Mouse (Mus musculus): ENCODE data around the gene Tmem233. TPM values are rescaled to one million over a fixed set of nuclear protein-coding genes. Genes with fewer than 3 reads are reported as not detected.

Tmem233 gene
- polyA plus RNA-seq, 1 experiment from 2014 or later = not detected

GRCm38 (mm10) chr5:116046246-116046645 lies 36.8 kb downstream of the Tmem233 start:
- no peak for ATAC-seq (ENCODE audit: insufficient number of reproducible peaks, insufficient read depth, low FRiP score, low read depth)
- 72% methylated on average over 4 of the region's 4 CpGs for WGBS

GRCm38 (mm10) chr5:116045581-116045980 lies 37.5 kb downstream of the Tmem233 start:
- no peak for ATAC-seq (ENCODE audit: insufficient number of reproducible peaks, insufficient read depth, low FRiP score, low read depth)
- Histone ChIP-seq H3K36me3 (ENCODE audit: control insufficient read depth, insufficient read depth, low read length) (no peaks in the 10 kb centered on the region), H3K9me3 (ENCODE audit: control insufficient read depth, low read length) (no peaks in the 10 kb centered on the region), H3K9ac (ENCODE audit: low read length) (no peak overlapping the region), H3K27ac (replicated peaks in 1 of 2; ENCODE audit: control insufficient read depth in 1 of 2, insufficient read depth in 1 of 2, low read depth in 2 of 2, low read length in 2 of 2) (no peak overlapping the region), H3K4me1 (ENCODE audit: control insufficient read depth in 2 of 2, insufficient read depth in 2 of 2, low read length in 2 of 2) (no peaks in the 10 kb centered on the region), H3K4me2 (ENCODE audit: low read length) (no peak overlapping the region), H3K4me3 (ENCODE audit: control insufficient read depth in 1 of 2, insufficient read depth in 1 of 2, low read depth in 1 of 2, low read length in 2 of 2) (no peak overlapping the region), H3K27me3 (ENCODE audit: control insufficient read depth, insufficient read depth, low read length) (no peaks in the 10 kb centered on the region)
- WGBS = 83% methylated on average over 8 of the region's 8 CpGs

More at GRCm38 (mm10) chr5:116046246-116046645, 36.8 kb downstream of the Tmem233 start:
- Histone ChIP-seq H3K27ac (replicated peaks in 1 of 2; ENCODE audit: control insufficient read depth in 1 of 2, insufficient read depth in 1 of 2, low read depth in 2 of 2, low read length in 2 of 2) (no peak overlapping the region), H3K9me3 (ENCODE audit: control insufficient read depth, low read length) (no peaks in the 10 kb centered on the region), H3K36me3 (ENCODE audit: control insufficient read depth, insufficient read depth, low read length) (no peaks in the 10 kb centered on the region), H3K9ac (ENCODE audit: low read length) (no peak overlapping the region), H3K4me3 (ENCODE audit: control insufficient read depth in 1 of 2, insufficient read depth in 1 of 2, low read depth in 1 of 2, low read length in 2 of 2) (no peak overlapping the region), H3K4me2 (ENCODE audit: low read length) (no peak overlapping the region), H3K4me1 (ENCODE audit: control insufficient read depth in 2 of 2, insufficient read depth in 2 of 2, low read length in 2 of 2) (no peaks in the 10 kb centered on the region), H3K27me3 (ENCODE audit: control insufficient read depth, insufficient read depth, low read length) (no peaks in the 10 kb centered on the region)

GRCm38 (mm10) chr5:116042241-116042640 lies 40.8 kb downstream of the Tmem233 start:
- Histone ChIP-seq H3K4me1 (ENCODE audit: control insufficient read depth in 2 of 2, insufficient read depth in 2 of 2, low read length in 2 of 2) (no peaks in the 10 kb centered on the region), H3K4me2 (ENCODE audit: low read length) (no peak overlapping the region), H3K27ac (replicated peaks in 1 of 2; ENCODE audit: control insufficient read depth in 1 of 2, insufficient read depth in 1 of 2, low read depth in 2 of 2, low read length in 2 of 2) (no peak overlapping the region), H3K27me3 (ENCODE audit: control insufficient read depth, insufficient read depth, low read length) (no peaks in the 10 kb centered on the region), H3K9me3 (ENCODE audit: control insufficient read depth, low read length) (no peaks in the 10 kb centered on the region), H3K4me3 (ENCODE audit: control insufficient read depth in 1 of 2, insufficient read depth in 1 of 2, low read depth in 1 of 2, low read length in 2 of 2) (no peak overlapping the region), H3K9ac (ENCODE audit: low read length) (no peak overlapping the region), H3K36me3 (ENCODE audit: control insufficient read depth, insufficient read depth, low read length) (no peaks in the 10 kb centered on the region)
- ATAC-seq (ENCODE audit: insufficient number of reproducible peaks, insufficient read depth, low FRiP score, low read depth) = no peak
- WGBS = 59% methylated on average over 7 of the region's 7 CpGs

GRCm38 (mm10) chr5:116039706-116040105 lies 43.3 kb downstream of the Tmem233 start:
- Histone ChIP-seq H3K4me2 (ENCODE audit: low read length) (peak overlapping the region; percentile 46), H3K27me3 (ENCODE audit: control insufficient read depth, insufficient read depth, low read length) (no peaks in the 10 kb centered on the region), H3K9ac (ENCODE audit: low read length) (no peak overlapping the region), H3K4me3 (ENCODE audit: control insufficient read depth in 1 of 2, insufficient read depth in 1 of 2, low read depth in 1 of 2, low read length in 2 of 2) (peak overlapping the region in 1 of 2 experiments; percentile 3; a peak in 1 of 4 replicates), H3K27ac (replicated peaks in 1 of 2; ENCODE audit: control insufficient read depth in 1 of 2, insufficient read depth in 1 of 2, low read depth in 2 of 2, low read length in 2 of 2) (no peak overlapping the region), H3K36me3 (ENCODE audit: control insufficient read depth, insufficient read depth, low read length) (no peaks in the 10 kb centered on the region), H3K4me1 (ENCODE audit: control insufficient read depth in 2 of 2, insufficient read depth in 2 of 2, low read length in 2 of 2) (no peaks in the 10 kb centered on the region), H3K9me3 (ENCODE audit: control insufficient read depth, low read length) (0 out of 2 replicates have a peak, but pooled peaks cover 2% of the 10 kb centered on the region)
- WGBS = 19% methylated on average over 11 of the region's 11 CpGs
- ATAC-seq (ENCODE audit: insufficient number of reproducible peaks, insufficient read depth, low FRiP score, low read depth) = no peak

- no peak for ATAC-seq (ENCODE audit: insufficient number of reproducible peaks, insufficient read depth, low FRiP score, low read depth)
- no peaks in the 10 kb centered on the region for H3K36me3 ChIP-seq (ENCODE audit: control insufficient read depth, insufficient read depth, low read length)
- H3K9me3 ChIP-seq (ENCODE audit: control insufficient read depth, low read length) = 0 out of 2 replicates have a peak, but pooled peaks cover 2% of the 10 kb centered on the region
- H3K27ac ChIP-seq (replicated peaks in 1 of 2; ENCODE audit: control insufficient read depth in 1 of 2, insufficient read depth in 1 of 2, low read depth in 2 of 2, low read length in 2 of 2) = no peak overlapping the region
- WGBS = 44% methylated on average over 12 of the region's 12 CpGs
- no peak overlapping the region for H3K4me3 ChIP-seq (ENCODE audit: control insufficient read depth in 1 of 2, insufficient read depth in 1 of 2, low read depth in 1 of 2, low read length in 2 of 2)
- no peak overlapping the region for H3K9ac ChIP-seq (ENCODE audit: low read length)
- no peaks in the 10 kb centered on the region for H3K4me1 ChIP-seq (ENCODE audit: control insufficient read depth in 2 of 2, insufficient read depth in 2 of 2, low read length in 2 of 2)
- no peaks in the 10 kb centered on the region for H3K27me3 ChIP-seq (ENCODE audit: control insufficient read depth, insufficient read depth, low read length)
- no peak overlapping the region for H3K4me2 ChIP-seq (ENCODE audit: low read length)
These were observed 45.3 kb downstream of the Tmem233 start for GRCm38 (mm10) chr5:116037731-116038130.

GRCm38 (mm10) chr5:116036465-116036864 lies 46.6 kb downstream of the Tmem233 start:
- no peak for ATAC-seq (ENCODE audit: insufficient number of reproducible peaks, insufficient read depth, low FRiP score, low read depth)
- WGBS = 64% methylated on average over 16 of the region's 16 CpGs
- Histone ChIP-seq H3K9me3 (ENCODE audit: control insufficient read depth, low read length) (0 out of 2 replicates have a peak, but pooled peaks cover 2% of the 10 kb centered on the region), H3K9ac (ENCODE audit: low read length) (no peak overlapping the region), H3K27me3 (ENCODE audit: control insufficient read depth, insufficient read depth, low read length) (no peaks in the 10 kb centered on the region), H3K4me3 (ENCODE audit: control insufficient read depth in 1 of 2, insufficient read depth in 1 of 2, low read depth in 1 of 2, low read length in 2 of 2) (no peak overlapping the region), H3K27ac (replicated peaks in 1 of 2; ENCODE audit: control insufficient read depth in 1 of 2, insufficient read depth in 1 of 2, low read depth in 2 of 2, low read length in 2 of 2) (no peak overlapping the region), H3K4me1 (ENCODE audit: control insufficient read depth in 2 of 2, insufficient read depth in 2 of 2, low read length in 2 of 2) (no peaks in the 10 kb centered on the region), H3K4me2 (ENCODE audit: low read length) (no peak overlapping the region), H3K36me3 (ENCODE audit: control insufficient read depth, insufficient read depth, low read length) (no peaks in the 10 kb centered on the region)

- H3K4me2 ChIP-seq (ENCODE audit: low read length) = peak overlapping the region; percentile 52
- H3K27ac ChIP-seq (replicated peaks in 1 of 2; ENCODE audit: control insufficient read depth in 1 of 2, insufficient read depth in 1 of 2, low read depth in 2 of 2, low read length in 2 of 2) = no peak overlapping the region
- H3K9me3 ChIP-seq (ENCODE audit: control insufficient read depth, low read length) = 0 out of 2 replicates have a peak, but pooled peaks cover 2% of the 10 kb centered on the region
- 0 out of 2 replicates have a peak, but pooled peaks cover 7% of the 10 kb centered on the region for H3K27me3 ChIP-seq (ENCODE audit: control insufficient read depth, insufficient read depth, low read length)
- peaks cover 5 to 6% of the 10 kb centered on the region in 2 experiments; a peak in 2 of 4 replicates for H3K4me1 ChIP-seq (ENCODE audit: control insufficient read depth in 2 of 2, insufficient read depth in 2 of 2, low read length in 2 of 2)
- no peak overlapping the region for H3K4me3 ChIP-seq (ENCODE audit: control insufficient read depth in 1 of 2, insufficient read depth in 1 of 2, low read depth in 1 of 2, low read length in 2 of 2)
- ATAC-seq (ENCODE audit: insufficient number of reproducible peaks, insufficient read depth, low FRiP score, low read depth) = no peak
- no peaks in the 10 kb centered on the region for H3K36me3 ChIP-seq (ENCODE audit: control insufficient read depth, insufficient read depth, low read length)
- under 1% methylated on average over 14 of the region's 14 CpGs for WGBS
- H3K9ac ChIP-seq (ENCODE audit: low read length) = no peak overlapping the region
These were observed 51.9 kb downstream of the Tmem233 start for GRCm38 (mm10) chr5:116031190-116031577.

Measured in heart, embryonic 14.5 days (tissue).